Mouse (Mus musculus) CD4-positive, CD25-positive, alpha-beta regulatory T cell, adult 9 weeks (primary cell): ENCODE measurements around the gene Nars2. TPM values are rescaled to one million over a fixed set of nuclear protein-coding genes. Genes with fewer than 3 reads are reported as not detected.

Experiments used
- polyA plus RNA-seq: library from polyadenylated mRNA; unstranded; fragments of 100-300 nt; shearing (Covaris generic); gene quantifications from one replicate; pipeline ENCODE4 v1.2.1, GENCODE M21; 2017

Gene Nars2
- polyA plus RNA-seq: 21.5 TPM

DNA sequence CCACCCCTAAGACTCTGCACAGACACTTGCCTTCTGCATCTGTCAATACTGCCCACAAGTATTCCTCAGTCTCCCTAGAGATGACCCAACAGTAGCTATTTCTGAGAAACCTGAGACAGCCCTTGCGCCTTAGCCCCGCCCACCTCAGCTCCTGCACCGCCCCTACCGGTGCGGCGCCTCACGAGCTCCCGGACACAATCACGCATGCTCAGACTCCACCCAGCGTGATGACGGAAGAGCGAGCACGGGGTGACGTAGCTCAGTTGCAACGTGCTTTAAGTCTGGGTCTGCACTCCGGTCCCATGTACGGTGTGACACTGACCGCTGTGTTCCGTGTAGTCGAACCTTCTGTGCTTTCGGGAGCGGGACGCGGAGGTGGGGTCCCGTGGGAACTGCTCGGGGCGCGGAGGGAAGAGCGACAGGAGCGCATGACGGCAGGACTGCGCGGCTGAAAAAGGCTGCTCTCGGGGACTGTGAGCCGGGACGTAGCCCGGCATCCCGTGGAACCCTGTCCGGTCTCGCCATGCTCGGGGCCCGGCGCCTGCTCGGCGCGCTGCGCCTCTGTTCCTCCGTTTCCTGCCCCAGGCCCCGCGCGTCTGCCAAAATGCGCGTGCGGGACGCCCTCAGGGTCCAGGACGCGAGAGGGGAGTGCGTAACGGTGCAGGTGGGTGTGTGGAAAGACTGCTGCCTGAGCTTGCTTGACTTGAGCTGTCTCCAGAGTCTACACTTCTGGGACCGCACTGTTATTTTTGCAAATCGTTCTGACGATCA, at the start of gene Nars2:
Nars2 (plus strand) TSS at position 225 of the 771 bp plus-strand sequence.

DNA sequence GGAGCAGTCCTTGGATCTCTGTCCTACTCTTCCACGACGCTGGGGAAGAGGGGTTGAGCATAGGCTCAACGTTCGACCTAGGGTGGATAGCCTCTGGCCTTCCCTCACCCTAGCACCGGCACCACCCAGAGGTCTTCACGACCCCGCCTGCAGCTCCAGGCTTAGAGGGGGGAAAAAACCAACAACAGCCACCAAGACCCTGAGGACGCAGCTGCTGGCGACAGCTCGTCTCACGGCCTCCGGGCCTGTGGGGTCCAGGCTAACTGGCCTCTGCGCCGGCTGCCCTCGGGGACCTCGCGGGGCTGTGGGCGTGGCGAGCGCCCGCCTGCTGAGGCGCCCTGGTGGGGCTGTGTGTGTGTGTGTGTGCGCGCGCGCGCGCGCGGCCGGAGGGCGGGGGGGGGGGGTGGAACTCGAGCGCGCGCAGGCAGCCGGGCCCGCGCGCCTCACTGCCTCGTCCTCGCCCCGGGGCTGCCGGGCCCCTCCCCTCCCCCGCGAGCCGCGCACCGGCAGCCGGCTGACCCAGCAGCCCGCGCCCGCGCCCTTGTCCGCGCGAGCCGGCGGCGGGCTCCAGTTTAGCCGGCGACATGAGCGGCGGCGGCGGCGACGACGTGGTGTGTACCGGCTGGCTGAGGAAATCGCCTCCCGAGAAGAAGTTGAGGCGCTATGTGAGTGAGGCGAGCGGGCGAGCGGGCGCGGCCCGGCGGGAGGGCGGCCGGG, 130.1 kb downstream of the Nars2 start, which contains the start of gene Gab2:
Gab2 (plus strand) TSS at position 345 of the 717 bp plus-strand sequence.

Other genes starting within 250 kb of the Nars2 start
- gene Gab2, start 130.1 kb downstream of the Nars2 start, polyA plus RNA-seq: 0.04 TPM